Mouse (Mus musculus): ENCODE data around the gene C2cd5. TPM values are rescaled to one million over a fixed set of nuclear protein-coding genes. Genes with fewer than 3 reads are reported as not detected.

Gene C2cd5
- polyA plus RNA-seq, 1 experiment from 2014 or later: 44.2 TPM

GRCm38 (mm10) chr6:142996887-142997286, 103.1 kb downstream of the C2cd5 start:
- H3K4me2 ChIP-seq: no peak overlapping the region
- no peak overlapping the region for H3K4me3 ChIP-seq
- H3K36me3 ChIP-seq: no peaks in the 10 kb centered on the region
- WGBS: 67% methylated on average over 3 of the region's 3 CpGs
- no peak for ATAC-seq (ENCODE audit: low read depth)
- H3K27ac ChIP-seq (replicated peaks): no peak overlapping the region
- H3K4me1 ChIP-seq (replicated peaks): peaks cover 31% of the 10 kb centered on the region
- no peaks in the 10 kb centered on the region for H3K27me3 ChIP-seq
- H3K9ac ChIP-seq: no peak overlapping the region
- no peaks in the 10 kb centered on the region for H3K9me3 ChIP-seq

- no peaks in the 10 kb centered on the region for H3K27me3 ChIP-seq
- no peak for ATAC-seq (ENCODE audit: low read depth)
- H3K27ac ChIP-seq (replicated peaks): no peak overlapping the region
- H3K9ac ChIP-seq: no peak overlapping the region
- H3K36me3 ChIP-seq: no peaks in the 10 kb centered on the region
- no peak overlapping the region for H3K4me3 ChIP-seq
- peaks cover 40% of the 10 kb centered on the region for H3K4me1 ChIP-seq (replicated peaks)
- no peak overlapping the region for H3K4me2 ChIP-seq
- 71% methylated on average over 5 of the region's 5 CpGs for WGBS
- H3K9me3 ChIP-seq: no peaks in the 10 kb centered on the region
These were observed 104.4 kb downstream of the C2cd5 start for GRCm38 (mm10) chr6:142995567-142995966.

- Histone ChIP-seq H3K4me3 (no peak overlapping the region), H3K9me3 (no peaks in the 10 kb centered on the region), H3K27ac (replicated peaks) (0 out of 2 replicates have a peak overlapping the region, but pooled peaks have one; percentile 18), H3K4me2 (no peak overlapping the region), H3K36me3 (no peaks in the 10 kb centered on the region), H3K9ac (no peak overlapping the region), H3K4me1 (replicated peaks) (peaks cover 40% of the 10 kb centered on the region), H3K27me3 (no peaks in the 10 kb centered on the region)
- WGBS: 47% methylated on average over 7 of the region's 7 CpGs
- ATAC-seq (ENCODE audit: low read depth): no peak
These were observed 105.1 kb downstream of the C2cd5 start for GRCm38 (mm10) chr6:142994821-142995220.

GRCm38 (mm10) chr6:142993705-142994698, 105.9 kb downstream of the C2cd5 start:
- Histone ChIP-seq H3K9ac (no peak overlapping the region), H3K27ac (replicated peaks) (peak overlapping the region; percentile 43)

GRCm38 (mm10) chr6:142992971-142993370, 107.0 kb downstream of the C2cd5 start:
- Histone ChIP-seq H3K4me3 (no peak overlapping the region), H3K27me3 (no peaks in the 10 kb centered on the region), H3K9ac (no peak overlapping the region), H3K36me3 (no peaks in the 10 kb centered on the region), H3K9me3 (no peaks in the 10 kb centered on the region), H3K27ac (replicated peaks) (no peak overlapping the region), H3K4me2 (no peak overlapping the region), H3K4me1 (replicated peaks) (peaks cover 36% of the 10 kb centered on the region)
- WGBS: 82% methylated on average over 2 of the region's 2 CpGs
- ATAC-seq (ENCODE audit: low read depth): no peak

More at GRCm38 (mm10) chr6:142993705-142994698, 105.9 kb downstream of the C2cd5 start:
- WGBS: 30% methylated on average over 14 of the region's 14 CpGs
- Histone ChIP-seq H3K4me1 (replicated peaks) (peaks cover 40% of the 10 kb centered on the region), H3K4me3 (no peak overlapping the region), H3K36me3 (no peaks in the 10 kb centered on the region), H3K27me3 (no peaks in the 10 kb centered on the region), H3K9me3 (no peaks in the 10 kb centered on the region), H3K4me2 (no peak overlapping the region)
- no peak for ATAC-seq (ENCODE audit: low read depth)

- Histone ChIP-seq H3K27ac (replicated peaks) (peak overlapping the region; percentile 64; the same call in 1 of the 2 replicates), H3K4me2 (no peak overlapping the region), H3K9ac (no peak overlapping the region), H3K4me1 (replicated peaks) (peaks cover 36% of the 10 kb centered on the region), H3K4me3 (no peak overlapping the region), H3K36me3 (no peaks in the 10 kb centered on the region), H3K27me3 (no peaks in the 10 kb centered on the region), H3K9me3 (no peaks in the 10 kb centered on the region)
- no peak for ATAC-seq (ENCODE audit: low read depth)
- 45% methylated on average over 7 of the region's 7 CpGs for WGBS
These were observed 107.8 kb downstream of the C2cd5 start for GRCm38 (mm10) chr6:142992099-142992498.

- Histone ChIP-seq H3K9ac (no peak overlapping the region), H3K4me2 (no peak overlapping the region), H3K4me1 (replicated peaks) (peaks cover 36% of the 10 kb centered on the region), H3K27me3 (no peaks in the 10 kb centered on the region), H3K36me3 (no peaks in the 10 kb centered on the region), H3K9me3 (no peaks in the 10 kb centered on the region), H3K27ac (replicated peaks) (peak overlapping the region; percentile 64; the same call in 1 of the 2 replicates), H3K4me3 (no peak overlapping the region)
- 45% methylated on average over 7 of the region's 7 CpGs for WGBS
- peak; percentile 37; the same call in 1 of the 2 replicates for ATAC-seq (ENCODE audit: low read depth)
These were observed 108.4 kb downstream of the C2cd5 start for GRCm38 (mm10) chr6:142991391-142992059.

- Histone ChIP-seq H3K27me3 (no peaks in the 10 kb centered on the region), H3K27ac (replicated peaks) (no peak overlapping the region; the same call in 1 of the 2 replicates), H3K4me2 (no peak overlapping the region), H3K9ac (no peak overlapping the region), H3K9me3 (no peaks in the 10 kb centered on the region), H3K4me1 (replicated peaks) (peaks cover 36% of the 10 kb centered on the region), H3K4me3 (no peak overlapping the region), H3K36me3 (no peaks in the 10 kb centered on the region)
- 80% methylated on average over 9 of the region's 9 CpGs for WGBS
- no peak for ATAC-seq (ENCODE audit: low read depth)
These were observed 109.4 kb downstream of the C2cd5 start for GRCm38 (mm10) chr6:142990516-142990915.

GRCm38 (mm10) chr6:142989495-142989894, 110.4 kb downstream of the C2cd5 start:
- H3K4me3 ChIP-seq: no peak overlapping the region
- H3K27ac ChIP-seq (replicated peaks): no peak overlapping the region
- peaks cover 30% of the 10 kb centered on the region for H3K4me1 ChIP-seq (replicated peaks)
- H3K4me2 ChIP-seq: no peak overlapping the region
- WGBS: 93% methylated on average over 13 of the region's 13 CpGs
- ATAC-seq (ENCODE audit: low read depth): no peak
- no peaks in the 10 kb centered on the region for H3K9me3 ChIP-seq
- no peaks in the 10 kb centered on the region for H3K27me3 ChIP-seq
- H3K36me3 ChIP-seq: no peaks in the 10 kb centered on the region
- no peak overlapping the region for H3K9ac ChIP-seq

GRCm38 (mm10) chr6:142988753-142989152, 111.2 kb downstream of the C2cd5 start:
- H3K36me3 ChIP-seq: no peaks in the 10 kb centered on the region
- H3K9me3 ChIP-seq: no peaks in the 10 kb centered on the region
- no peak overlapping the region for H3K4me3 ChIP-seq
- H3K27me3 ChIP-seq: no peaks in the 10 kb centered on the region
- H3K9ac ChIP-seq: no peak overlapping the region
- H3K27ac ChIP-seq (replicated peaks): no peak overlapping the region
- peaks cover 23% of the 10 kb centered on the region for H3K4me1 ChIP-seq (replicated peaks)
- no peak for ATAC-seq (ENCODE audit: low read depth)
- WGBS: 28% methylated on average over 10 of the region's 10 CpGs
- no peak overlapping the region for H3K4me2 ChIP-seq

- Histone ChIP-seq H3K4me3 (no peak overlapping the region), H3K36me3 (no peaks in the 10 kb centered on the region), H3K27me3 (no peaks in the 10 kb centered on the region), H3K27ac (replicated peaks) (no peak overlapping the region), H3K9me3 (no peaks in the 10 kb centered on the region), H3K4me1 (replicated peaks) (peaks cover 21% of the 10 kb centered on the region), H3K9ac (no peak overlapping the region), H3K4me2 (no peak overlapping the region)
- ATAC-seq (ENCODE audit: low read depth): no peak
- 81% methylated on average over 6 of the region's 6 CpGs for WGBS
These were observed 111.7 kb downstream of the C2cd5 start for GRCm38 (mm10) chr6:142988231-142988630.

- Histone ChIP-seq H3K9ac (no peak overlapping the region), H3K36me3 (no peaks in the 10 kb centered on the region), H3K27ac (replicated peaks) (no peak overlapping the region), H3K9me3 (no peaks in the 10 kb centered on the region), H3K4me2 (no peak overlapping the region), H3K4me1 (replicated peaks) (peaks cover 15% of the 10 kb centered on the region), H3K27me3 (no peaks in the 10 kb centered on the region), H3K4me3 (no peak overlapping the region)
- 63% methylated on average over 6 of the region's 6 CpGs for WGBS
- no peak for ATAC-seq (ENCODE audit: low read depth)
These were observed 112.3 kb downstream of the C2cd5 start for GRCm38 (mm10) chr6:142987616-142988015.

Data from neural tube, embryonic 13.5 days (tissue).